Mouse (Mus musculus): ENCODE measurements at regions not wholly inside any gene's neighbourhood (a gene's known extent, or its start where the extent isn't known, plus 50 kb on each side); places are given as distances from the start of the nearest gene placed in this dataset.
"Not testable (repeated sequence)": the region's sequence is repeated elsewhere in the genome, so short reads cannot be mapped to it uniquely, and the experiment has no call there.

GRCm38 (mm10) chr4:153792307-153792706 is 164.7 kb upstream of the A430005L14Rik start:
- Histone ChIP-seq H3K4me2 (replicated peaks) (no peak overlapping the region), H3K4me3 (no peak overlapping the region), H3K27me3 (peaks cover 34% of the 10 kb centered on the region), H3K36me3 (no peaks in the 10 kb centered on the region), H3K4me1 (peaks cover 10% of the 10 kb centered on the region; the same call in 1 of the 2 replicates), H3K27ac (no peak overlapping the region), H3K9ac (no peak overlapping the region), H3K9me3 (no peaks in the 10 kb centered on the region)
- WGBS, result 28% methylated on average over 13 of the region's 13 CpGs
- no peak for ATAC-seq (ENCODE audit: low FRiP score, low read depth)

GRCm38 (mm10) chr4:153798061-153798460 is 159.0 kb upstream of the A430005L14Rik start:
- no peak overlapping the region for H3K9ac ChIP-seq
- no peak for ATAC-seq (ENCODE audit: low FRiP score, low read depth)
- WGBS, result 83% methylated on average over 7 of the region's 7 CpGs

GRCm38 (mm10) chr4:153805727-153806126 is 151.3 kb upstream of the A430005L14Rik start:
- no peaks in the 10 kb centered on the region for H3K36me3 ChIP-seq
- H3K4me1 ChIP-seq, result no peaks in the 10 kb centered on the region
- WGBS, result 36% methylated on average over 4 of the region's 4 CpGs
- peaks cover 56% of the 10 kb centered on the region for H3K27me3 ChIP-seq
- no peak overlapping the region for H3K27ac ChIP-seq
- H3K4me2 ChIP-seq (replicated peaks), result no peak overlapping the region
- no peaks in the 10 kb centered on the region for H3K9me3 ChIP-seq
- no peak for ATAC-seq (ENCODE audit: low FRiP score, low read depth)
- no peak overlapping the region for H3K9ac ChIP-seq
- no peak overlapping the region for H3K4me3 ChIP-seq

More at GRCm38 (mm10) chr4:153798061-153798460, 159.0 kb upstream of the A430005L14Rik start:
- Histone ChIP-seq H3K4me2 (replicated peaks) (no peak overlapping the region), H3K4me3 (no peak overlapping the region), H3K4me1 (no peaks in the 10 kb centered on the region), H3K27me3 (peaks cover 17% of the 10 kb centered on the region), H3K27ac (no peak overlapping the region), H3K9me3 (no peaks in the 10 kb centered on the region), H3K36me3 (no peaks in the 10 kb centered on the region)

- H3K4me1 ChIP-seq, result no peaks in the 10 kb centered on the region
- H3K36me3 ChIP-seq, result no peaks in the 10 kb centered on the region
- no peak for ATAC-seq (ENCODE audit: low FRiP score, low read depth)
- no peaks in the 10 kb centered on the region for H3K9me3 ChIP-seq
- H3K9ac ChIP-seq, result no peak overlapping the region
- H3K27me3 ChIP-seq, result peaks cover 58% of the 10 kb centered on the region
- no peak overlapping the region for H3K4me2 ChIP-seq (replicated peaks)
- WGBS, result 10% methylated on average over 10 of the region's 10 CpGs
- no peak overlapping the region for H3K27ac ChIP-seq
- H3K4me3 ChIP-seq, result no peak overlapping the region
These were observed 150.8 kb upstream of the A430005L14Rik start for GRCm38 (mm10) chr4:153806180-153806692.

- H3K27ac ChIP-seq, result no peak overlapping the region
- peaks cover 63% of the 10 kb centered on the region for H3K27me3 ChIP-seq
- no peaks in the 10 kb centered on the region for H3K4me1 ChIP-seq
- H3K4me2 ChIP-seq (replicated peaks), result no peak overlapping the region
- H3K36me3 ChIP-seq, result no peaks in the 10 kb centered on the region
- H3K9me3 ChIP-seq, result no peaks in the 10 kb centered on the region
- ATAC-seq (ENCODE audit: low FRiP score, low read depth), result no peak
- H3K9ac ChIP-seq, result no peak overlapping the region
- whole genome bisulfite sequencing, result 44% methylated on average over 10 of the region's 10 CpGs
- no peak overlapping the region for H3K4me3 ChIP-seq
These were observed 150.1 kb upstream of the A430005L14Rik start for GRCm38 (mm10) chr4:153806820-153807436.

- no peaks in the 10 kb centered on the region for H3K9me3 ChIP-seq
- no peak overlapping the region for H3K4me3 ChIP-seq
- ATAC-seq (ENCODE audit: low FRiP score, low read depth), result no peak
- H3K27me3 ChIP-seq, result peaks cover 73% of the 10 kb centered on the region
- H3K36me3 ChIP-seq, result no peaks in the 10 kb centered on the region
- WGBS, result 87% methylated on average over 9 of the region's 9 CpGs
- no peak overlapping the region for H3K9ac ChIP-seq
- H3K4me2 ChIP-seq (replicated peaks), result no peak overlapping the region
- H3K27ac ChIP-seq, result no peak overlapping the region
- no peaks in the 10 kb centered on the region for H3K4me1 ChIP-seq
These were observed 144.2 kb upstream of the A430005L14Rik start for GRCm38 (mm10) chr4:153812866-153813265.

- Histone ChIP-seq H3K9ac (no peak overlapping the region), H3K27ac (no peak overlapping the region), H3K4me3 (no peak overlapping the region), H3K9me3 (no peaks in the 10 kb centered on the region; the same call in 1 of the 2 replicates), H3K36me3 (no peaks in the 10 kb centered on the region), H3K27me3 (peaks cover 46% of the 10 kb centered on the region), H3K4me2 (replicated peaks) (no peak overlapping the region), H3K4me1 (no peaks in the 10 kb centered on the region)
- ATAC-seq (ENCODE audit: low FRiP score, low read depth), result no peak
- 52% methylated on average over 9 of the region's 9 CpGs for WGBS
These were observed 129.1 kb upstream of the A430005L14Rik start for GRCm38 (mm10) chr4:153827914-153828313.

GRCm38 (mm10) chr4:153829766-153830165 is 127.3 kb upstream of the A430005L14Rik start:
- no peak overlapping the region for H3K27ac ChIP-seq
- WGBS, result 93% methylated on average over 9 of the region's 9 CpGs
- no peak for ATAC-seq (ENCODE audit: low FRiP score, low read depth)

GRCm38 (mm10) chr4:153830491-153830890 is 126.5 kb upstream of the A430005L14Rik start:
- no peak for ATAC-seq (ENCODE audit: low FRiP score, low read depth)
- H3K36me3 ChIP-seq, result no peaks in the 10 kb centered on the region
- H3K9ac ChIP-seq, result no peak overlapping the region
- peaks cover 26% of the 10 kb centered on the region for H3K27me3 ChIP-seq
- no peak overlapping the region for H3K4me3 ChIP-seq
- H3K4me2 ChIP-seq (replicated peaks), result no peak overlapping the region
- 89% methylated on average over 5 of the region's 5 CpGs for WGBS
- no peak overlapping the region for H3K27ac ChIP-seq
- H3K9me3 ChIP-seq, result no peaks in the 10 kb centered on the region; the same call in 1 of the 2 replicates
- no peaks in the 10 kb centered on the region for H3K4me1 ChIP-seq

More at GRCm38 (mm10) chr4:153829766-153830165, 127.3 kb upstream of the A430005L14Rik start:
- peaks cover 32% of the 10 kb centered on the region for H3K27me3 ChIP-seq
- H3K4me3 ChIP-seq, result no peak overlapping the region
- H3K4me1 ChIP-seq, result no peaks in the 10 kb centered on the region
- H3K4me2 ChIP-seq (replicated peaks), result no peak overlapping the region
- no peaks in the 10 kb centered on the region; the same call in 1 of the 2 replicates for H3K9me3 ChIP-seq
- no peaks in the 10 kb centered on the region for H3K36me3 ChIP-seq
- H3K9ac ChIP-seq, result no peak overlapping the region

- not testable (repeated sequence) for H3K4me2 ChIP-seq (replicated peaks); H3K4me1 ChIP-seq; H3K36me3 ChIP-seq; H3K4me3 ChIP-seq; H3K9me3 ChIP-seq; ATAC-seq (ENCODE audit: low FRiP score, low read depth); H3K27ac ChIP-seq; H3K9ac ChIP-seq
- 88% methylated on average over 11 of the region's 11 CpGs for WGBS
- peaks cover 22% of the 10 kb centered on the region; the same call in 1 of the 2 replicates for H3K27me3 ChIP-seq
These were observed 125.8 kb upstream of the A430005L14Rik start for GRCm38 (mm10) chr4:153831251-153831650.

GRCm38 (mm10) chr4:153832151-153832550 is 124.9 kb upstream of the A430005L14Rik start:
- ATAC-seq (ENCODE audit: low FRiP score, low read depth), result no peak
- Histone ChIP-seq H3K4me2 (replicated peaks) (no peak overlapping the region), H3K4me1 (no peaks in the 10 kb centered on the region), H3K36me3 (no peaks in the 10 kb centered on the region), H3K9me3 (no peaks in the 10 kb centered on the region; the same call in 1 of the 2 replicates), H3K4me3 (no peak overlapping the region), H3K27ac (no peak overlapping the region), H3K9ac (no peak overlapping the region), H3K27me3 (0 out of 2 replicates have a peak, but pooled peaks cover 18% of the 10 kb centered on the region)
- WGBS, result 87% methylated on average over 2 of the region's 2 CpGs

GRCm38 (mm10) chr4:153844766-153845165 is 112.3 kb upstream of the A430005L14Rik start:
- Histone ChIP-seq H3K36me3 (no peaks in the 10 kb centered on the region), H3K4me1 (no peaks in the 10 kb centered on the region), H3K4me3 (no peak overlapping the region), H3K9me3 (no peaks in the 10 kb centered on the region), H3K9ac (no peak overlapping the region), H3K4me2 (replicated peaks) (no peak overlapping the region), H3K27me3 (peaks cover 65% of the 10 kb centered on the region), H3K27ac (no peak overlapping the region)
- 85% methylated on average over 6 of the region's 6 CpGs for WGBS
- no peak for ATAC-seq (ENCODE audit: low FRiP score, low read depth)

- ATAC-seq (ENCODE audit: low FRiP score, low read depth), result no peak
- H3K4me1 ChIP-seq, result no peaks in the 10 kb centered on the region
- peaks cover 65% of the 10 kb centered on the region for H3K27me3 ChIP-seq
- no peak overlapping the region for H3K4me2 ChIP-seq (replicated peaks)
- H3K27ac ChIP-seq, result no peak overlapping the region
- no peak overlapping the region for H3K4me3 ChIP-seq
- H3K9me3 ChIP-seq, result no peaks in the 10 kb centered on the region
- no peaks in the 10 kb centered on the region for H3K36me3 ChIP-seq
- WGBS, result 66% methylated on average over 3 of the region's 3 CpGs
- H3K9ac ChIP-seq, result no peak overlapping the region
These were observed 108.8 kb upstream of the A430005L14Rik start for GRCm38 (mm10) chr4:153848274-153848673.
